In the genomic region with DNA sequence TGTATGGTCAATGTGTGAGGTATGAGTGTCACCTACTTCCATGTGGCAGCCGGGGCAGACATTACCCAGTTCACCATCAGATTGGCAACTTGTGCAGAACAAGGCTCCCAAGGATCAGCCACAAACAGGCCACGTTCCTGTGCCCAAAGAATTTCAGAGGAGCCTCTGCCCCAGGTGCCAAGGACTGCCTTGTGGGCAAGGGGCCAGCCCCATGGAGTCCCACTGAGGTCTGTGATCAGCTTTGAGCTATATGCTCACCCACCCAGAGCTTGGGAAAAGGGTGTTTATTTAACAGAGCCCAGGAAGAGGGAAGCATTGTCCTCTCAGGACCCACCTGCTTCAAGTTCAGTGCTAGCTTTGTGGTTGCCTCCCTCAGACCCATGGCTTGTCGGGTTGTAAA, we compare ENCODE assay signal across 14 mouse cellular contexts.
"Had no signal": no experiment of that assay in that cellular context is flagged by ENCODE, and none has a peak within 500 bp of the region (broad histone marks: within the 10 kb centered on the region; RNA-seq: fewer than 3 reads in every experiment).

No protein-coding gene starts in this region.

- DNase-seq: cerebellum, adult 8-10 months; cerebellum, adult 9-11 months; cerebellum, postnatal 14 days; cerebellum, postnatal 36 days; embryo, embryonic 11 days; forebrain, postnatal 0 days; gastrocnemius, adult 2 months; gastrocnemius, postnatal 10 days; gastrocnemius, postnatal 14 days; gastrocnemius, postnatal 25 days; gastrocnemius, postnatal 36 days; heart, adult 11 months; heart, adult 18-20 months; heart, adult 2 months had no signal
